Mouse (Mus musculus) kidney, embryonic 16.5 days (tissue): ENCODE data around the gene Carns1. TPM values are rescaled to one million over a fixed set of nuclear protein-coding genes. Genes with fewer than 3 reads are reported as not detected.
A peak's percentile ranks its signal among the peaks of the same experiment; 100 is the strongest.
"Not testable (repeated sequence)": the region's sequence is repeated elsewhere in the genome, so short reads cannot be mapped to it uniquely, and the experiment has no call there.

Experiments
- ATAC-seq: fragments of 200-750 bp; cut with Nextera tagmentation; 2 replicates; pipeline ENCODE4 v1.8.0; 2017; ENCODE audit warnings: moderate TSS enrichment; ENCODE audit not compliant: low FRiP score, low TSS enrichment
- H3K27ac ChIP-seq: fragments of 300-500 bp; sonication (generic); 2 replicates; pipeline ENCODE4 v1.5.1; 2014; ENCODE audit warnings: low read length
- H3K27me3 ChIP-seq: fragments of 300-500 bp; sonication (generic); 2 replicates; pipeline ENCODE4 v1.6.1; 2014; ENCODE audit warnings: low read length, control low read depth, mixed read lengths; ENCODE audit not compliant: insufficient read depth
- H3K36me3 ChIP-seq: fragments of 300-500 bp; sonication (generic); 2 replicates; pipeline ENCODE4 v1.6.1; 2014; ENCODE audit warnings: low read length, control low read depth, mixed read lengths; ENCODE audit not compliant: insufficient read depth
- H3K4me1 ChIP-seq: fragments of 300-500 bp; sonication (generic); 2 replicates; pipeline ENCODE4 v1.6.1; 2014; ENCODE audit warnings: low read length, control low read depth, mixed read lengths; ENCODE audit not compliant: insufficient read depth
- H3K4me2 ChIP-seq: fragments of 300-500 bp; sonication (generic); replicated peaks from 2 replicates; pipeline ENCODE4 v1.6.1; 2014; ENCODE audit warnings: low read depth, low read length
- H3K4me3 ChIP-seq: fragments of 300-500 bp; sonication (generic); 2 replicates; pipeline ENCODE4 v1.5.1; 2014; ENCODE audit warnings: mild to moderate bottlenecking, low read length
- H3K9ac ChIP-seq: fragments of 300-500 bp; sonication (generic); replicated peaks from 2 replicates; pipeline ENCODE4 v1.6.1; 2014; ENCODE audit warnings: low read length
- H3K9me3 ChIP-seq: fragments of 300-500 bp; sonication (generic); 2 replicates; pipeline ENCODE4 v1.6.1; 2016; ENCODE audit warnings: low read length, control low read depth
- WGBS: fragments of 180-500 bp; shearing (Covaris S2); extraction: QIAGEN DNeasy Blood & Tissue Kit; methylation state at CpG from one replicate; pipeline ENCODE4 v1.1.7; 2014; 5-methylcytosine and 5-hydroxymethylcytosine counted together
- polyA plus RNA-seq: library from polyadenylated mRNA; unstranded; fragments of >200 nt; fragmentation: Nextera tagmentation; extraction: Ambion mirVana; gene quantifications from 2 replicates; pipeline ENCODE4 v1.2.1, GENCODE M21; 2015

Carns1 gene
- polyA plus RNA-seq, 1 experiment from 2014 or later, result 2.9 TPM

GRCm38 (mm10) chr19:4136463-4136862, 38.8 kb downstream of the Carns1 start:
- H3K9ac ChIP-seq, result no peak overlapping the region
- H3K27me3 ChIP-seq, result no peaks in the 10 kb centered on the region
- no peak overlapping the region for H3K27ac ChIP-seq
- H3K4me2 ChIP-seq, result no peak overlapping the region
- H3K36me3 ChIP-seq, result peaks cover 14% of the 10 kb centered on the region
- no peak overlapping the region for H3K4me3 ChIP-seq
- WGBS, result 82% methylated on average over 5 of the region's 5 CpGs
- H3K4me1 ChIP-seq, result no peaks in the 10 kb centered on the region
- H3K9me3 ChIP-seq, result no peaks in the 10 kb centered on the region
- no peak for ATAC-seq

GRCm38 (mm10) chr19:4135963-4136345, 39.3 kb downstream of the Carns1 start:
- H3K4me1 ChIP-seq, H3K27ac ChIP-seq, H3K9me3 ChIP-seq, H3K4me3 ChIP-seq, H3K9ac ChIP-seq, H3K27me3 ChIP-seq, ATAC-seq, H3K4me2 ChIP-seq: not testable (repeated sequence)
- WGBS, result 12% methylated on average over 8 of the region's 8 CpGs
- H3K36me3 ChIP-seq, result peaks cover 18% of the 10 kb centered on the region

- not testable (repeated sequence) for H3K27me3 ChIP-seq, H3K4me1 ChIP-seq, H3K9ac ChIP-seq, H3K4me2 ChIP-seq, H3K4me3 ChIP-seq, H3K9me3 ChIP-seq, H3K27ac ChIP-seq, ATAC-seq
- peaks cover 19% of the 10 kb centered on the region for H3K36me3 ChIP-seq
- WGBS, result 77% methylated on average over 6 of the region's 6 CpGs
These were observed 39.9 kb downstream of the Carns1 start for GRCm38 (mm10) chr19:4135229-4135962.

DNA sequence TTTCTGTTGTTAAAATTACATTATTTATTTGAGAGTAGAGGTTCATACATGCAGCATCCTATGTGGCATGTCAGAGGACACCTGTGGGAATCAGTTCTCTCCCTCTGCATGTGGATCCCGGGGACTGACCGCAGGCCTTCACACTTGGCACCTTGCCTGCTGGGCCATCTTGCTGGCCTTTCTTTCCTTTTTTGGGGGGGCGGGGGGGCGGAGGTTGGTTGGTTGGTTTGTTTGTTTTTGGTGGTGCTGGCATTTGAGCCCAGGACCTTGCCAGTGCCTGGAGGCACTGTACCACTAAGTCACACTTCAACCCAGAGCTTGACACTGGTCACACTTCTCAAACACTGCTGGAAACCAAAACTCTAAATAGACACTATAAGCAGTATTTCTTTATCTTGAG, 40.9 kb downstream of the Carns1 start:
- H3K27me3 ChIP-seq, result no peaks in the 10 kb centered on the region
- no peak overlapping the region for H3K4me2 ChIP-seq
- peaks cover 21% of the 10 kb centered on the region for H3K36me3 ChIP-seq
- H3K9me3 ChIP-seq, result no peaks in the 10 kb centered on the region
- no peak overlapping the region for H3K4me3 ChIP-seq
- ATAC-seq, result no peak
- H3K9ac ChIP-seq, result no peak overlapping the region
- no peak overlapping the region for H3K27ac ChIP-seq
- H3K4me1 ChIP-seq, result no peaks in the 10 kb centered on the region
- WGBS, result 88% methylated on average over 4 of the region's 4 CpGs

DNA sequence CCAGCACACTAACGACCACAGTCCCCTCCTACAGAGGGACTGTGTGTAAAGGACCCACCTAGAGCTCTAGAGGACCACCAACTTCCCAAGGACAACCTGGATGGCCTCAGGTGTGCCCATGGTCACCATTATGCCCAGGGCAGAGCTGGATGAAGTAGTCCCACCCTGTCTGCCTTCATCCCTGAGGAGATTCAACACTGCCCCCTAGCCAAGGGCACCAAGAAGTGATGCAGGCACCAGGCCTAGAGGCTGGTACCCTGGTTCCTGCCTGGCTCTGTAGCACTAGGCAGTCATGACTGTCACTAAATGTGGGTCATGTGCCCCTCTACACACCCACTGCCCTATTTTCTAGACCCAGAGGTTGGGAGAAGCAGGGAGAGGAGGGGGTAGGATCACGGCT, 43.5 kb downstream of the Carns1 start:
- Histone ChIP-seq H3K27me3 (no peaks in the 10 kb centered on the region), H3K4me3 (no peak overlapping the region), H3K4me1 (peaks cover 7% of the 10 kb centered on the region), H3K27ac (no peak overlapping the region), H3K9me3 (no peaks in the 10 kb centered on the region), H3K36me3 (peaks cover 34% of the 10 kb centered on the region), H3K4me2 (no peak overlapping the region), H3K9ac (no peak overlapping the region)
- WGBS, result 79% methylated on average over 2 of the region's 2 CpGs
- ATAC-seq, result no peak

GRCm38 (mm10) chr19:4131075-4131474, 44.2 kb downstream of the Carns1 start:
- WGBS, result 87% methylated on average over 5 of the region's 5 CpGs

DNA sequence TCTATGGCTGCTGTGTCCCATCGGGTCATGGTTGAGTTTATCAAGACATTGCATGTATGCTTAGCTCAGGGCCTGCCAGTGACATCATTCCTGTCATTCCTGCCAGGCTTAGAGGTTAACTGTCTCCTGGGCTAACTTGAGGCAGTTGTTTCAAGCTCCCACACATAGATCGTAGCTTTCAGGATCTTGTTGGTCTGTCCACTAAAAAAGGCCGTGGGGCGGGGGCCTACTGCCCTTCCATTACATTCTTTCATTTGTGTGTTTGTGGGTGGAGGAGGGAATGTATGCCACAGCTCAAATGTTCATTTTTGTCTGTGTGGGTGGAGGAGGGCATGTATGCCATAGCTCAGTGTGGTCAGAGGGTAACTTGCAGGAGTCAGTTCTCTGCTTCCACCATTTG, 45.2 kb downstream of the Carns1 start:
- Histone ChIP-seq H3K36me3 (peaks cover 34% of the 10 kb centered on the region), H3K27ac (no peak overlapping the region), H3K4me3 (no peak overlapping the region), H3K9me3 (no peaks in the 10 kb centered on the region), H3K9ac (no peak overlapping the region), H3K27me3 (no peaks in the 10 kb centered on the region), H3K4me2 (no peak overlapping the region), H3K4me1 (peaks cover 13% of the 10 kb centered on the region)
- no peak for ATAC-seq
- 67% methylated on average over 4 of the region's 4 CpGs for WGBS

More at GRCm38 (mm10) chr19:4131075-4131474, 44.2 kb downstream of the Carns1 start:
- no peak overlapping the region for H3K9ac ChIP-seq
- H3K9me3 ChIP-seq, result no peaks in the 10 kb centered on the region
- no peak overlapping the region for H3K4me2 ChIP-seq
- peaks cover 34% of the 10 kb centered on the region for H3K36me3 ChIP-seq
- no peak for ATAC-seq
- no peaks in the 10 kb centered on the region for H3K27me3 ChIP-seq
- peaks cover 12% of the 10 kb centered on the region for H3K4me1 ChIP-seq
- H3K4me3 ChIP-seq, result no peak overlapping the region
- no peak overlapping the region for H3K27ac ChIP-seq

DNA sequence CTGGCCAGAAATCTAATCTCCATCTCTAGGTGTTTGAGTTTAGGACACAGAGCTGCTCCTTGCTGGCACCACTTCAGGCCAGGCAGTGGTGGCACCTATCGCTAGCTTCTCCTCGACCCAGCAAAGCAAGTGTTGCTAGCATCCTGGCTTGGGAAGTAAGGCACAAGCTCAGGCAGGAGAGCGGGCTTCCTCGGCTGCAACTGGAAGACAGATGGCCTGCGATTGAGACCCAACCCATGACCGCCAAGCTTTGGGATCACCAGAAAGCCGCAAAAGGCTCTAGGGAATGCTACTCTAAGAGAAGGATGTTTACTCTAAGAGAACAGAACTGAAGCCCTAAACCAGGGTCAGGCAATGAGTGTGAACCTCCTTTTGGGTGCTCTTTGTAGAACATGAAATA, 45.8 kb downstream of the Carns1 start:
- Histone ChIP-seq H3K4me2 (no peak overlapping the region), H3K36me3 (peaks cover 34% of the 10 kb centered on the region), H3K9me3 (no peaks in the 10 kb centered on the region), H3K4me1 (peaks cover 20% of the 10 kb centered on the region), H3K27me3 (no peaks in the 10 kb centered on the region), H3K9ac (no peak overlapping the region), H3K27ac (no peak overlapping the region), H3K4me3 (no peak overlapping the region)
- WGBS, result 92% methylated on average over 7 of the region's 7 CpGs
- ATAC-seq, result no peak

DNA sequence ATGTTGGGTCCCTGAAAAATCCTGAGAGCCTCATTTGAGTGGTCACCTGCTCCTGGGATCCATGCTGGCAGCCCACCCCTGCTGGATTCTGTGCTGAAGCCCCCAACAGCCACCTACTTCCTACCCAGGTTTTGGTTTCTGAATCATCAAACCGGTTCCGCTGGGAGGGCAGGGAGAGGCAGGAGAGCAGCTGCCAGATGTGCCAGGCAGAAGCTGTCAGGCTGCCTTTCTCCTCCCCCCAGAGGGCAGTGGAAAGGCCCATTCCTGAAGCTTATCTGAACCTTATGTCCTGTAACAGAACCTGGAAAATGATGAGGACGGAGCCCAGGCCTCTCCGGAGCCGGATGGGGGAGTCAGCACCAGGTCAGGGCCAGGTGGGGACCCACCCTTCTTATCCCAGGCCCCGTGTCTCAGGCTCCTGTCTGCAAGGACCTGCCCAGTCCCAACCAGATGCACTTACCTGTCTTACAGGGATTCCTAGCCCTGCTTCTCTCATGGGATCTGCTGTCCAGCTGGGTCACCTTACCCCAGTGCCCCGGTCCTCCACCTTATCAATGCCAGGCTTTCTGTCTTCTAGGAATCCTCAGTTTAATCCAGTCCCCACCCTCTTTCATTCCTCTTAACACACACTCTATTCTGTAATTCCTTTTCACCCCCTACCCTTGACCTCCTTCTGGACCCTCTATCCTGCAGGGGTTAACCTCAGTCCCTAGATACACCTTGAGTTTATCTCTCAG, 48.4 kb downstream of the Carns1 start:
- H3K9ac ChIP-seq, result peak overlapping the region; percentile 87
- H3K4me1 ChIP-seq, result peaks cover 20% of the 10 kb centered on the region
- WGBS, result 35% methylated on average over 7 of the region's 7 CpGs
- ATAC-seq, result no peak
- peak overlapping the region; percentile 62 for H3K4me2 ChIP-seq
- no peak overlapping the region for H3K27ac ChIP-seq
- H3K4me3 ChIP-seq, result peak overlapping the region; percentile 70
- no peaks in the 10 kb centered on the region for H3K27me3 ChIP-seq
- H3K9me3 ChIP-seq, result no peaks in the 10 kb centered on the region
- H3K36me3 ChIP-seq, result peaks cover 24% of the 10 kb centered on the region
